Mouse (Mus musculus) heart, postnatal 0 days (tissue): ENCODE data around the gene Nid1.

Source experiments
- CTCF ChIP-seq: IDR thresholded peaks from 2 replicates; pipeline ENCODE4 v1.5.1; 2016; ENCODE audit warnings: antibody characterized with exemption, control low read depth, low read depth
- EP300 ChIP-seq: IDR thresholded peaks from 2 replicates; pipeline ENCODE4 v1.6.1; 2016; ENCODE audit warnings: antibody characterized with exemption, low read depth

DNA sequence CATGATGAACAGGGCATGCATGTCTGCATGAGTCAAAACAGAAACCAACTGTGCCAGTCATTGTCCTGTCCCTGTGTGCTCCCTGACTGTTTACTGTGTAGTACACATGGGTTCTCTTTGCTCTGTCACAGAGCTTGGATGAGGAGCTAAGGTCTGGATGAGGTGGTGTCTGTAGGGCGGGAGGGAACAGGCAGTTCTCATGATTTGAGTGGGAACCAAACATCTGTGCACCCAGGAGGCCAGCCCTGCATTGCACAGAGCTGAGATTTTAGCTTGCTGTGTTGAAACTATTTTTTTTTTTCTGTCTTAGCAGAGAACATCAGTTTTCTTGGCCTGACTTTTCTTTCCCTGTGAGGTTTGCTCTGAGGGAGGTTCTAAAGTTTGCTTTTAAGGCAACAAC, 50.5 kb downstream of the Nid1 start:
- TF ChIP-seq CTCF (no peak), EP300 (no peak)
